Mouse (Mus musculus): ENCODE results near the gene Cbr2.

Gene Cbr2

GRCm38 (mm10) chr11:120712771-120713568, 18.9 kb downstream of the Cbr2 start:
- DNase-seq (ENCODE audit: low spot score in 2 of 2) = peak; percentile 27 to 51

DNA sequence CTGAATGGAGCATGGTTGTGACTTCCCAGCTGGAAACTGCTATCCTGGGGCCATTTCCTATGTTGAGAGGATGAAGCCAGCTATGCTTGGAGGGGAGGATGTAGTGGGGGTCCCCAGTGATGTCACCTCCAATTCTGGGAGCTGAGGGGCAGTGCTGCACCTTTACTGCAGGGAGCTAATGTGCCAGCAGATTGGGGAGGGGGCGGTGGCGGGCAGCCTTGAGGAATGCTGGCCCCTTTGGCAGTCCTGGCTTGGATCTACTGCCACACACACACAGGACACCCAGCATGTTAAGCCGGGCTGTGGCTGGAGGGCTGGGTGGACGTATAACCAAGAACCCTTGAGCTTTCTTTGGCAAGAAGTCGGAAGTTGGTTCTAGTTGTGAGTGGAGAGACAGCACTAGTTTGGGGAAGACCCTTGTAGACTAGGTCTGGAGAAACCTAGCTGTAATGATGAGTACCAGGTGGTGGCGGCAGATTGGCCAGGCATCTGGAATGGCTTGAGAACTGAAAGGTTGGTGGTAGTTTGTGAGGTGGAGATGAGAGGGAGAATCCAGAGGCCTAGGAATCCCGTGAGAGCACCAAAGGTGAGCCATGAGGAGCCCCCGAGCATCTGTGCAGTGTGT, 19.8 kb downstream of the Cbr2 start:
- DNase-seq (ENCODE audit: low spot score in 2 of 2) = no peak

- no peak for DNase-seq (ENCODE audit: low spot score in 2 of 2)
These were observed 21.2 kb downstream of the Cbr2 start for GRCm38 (mm10) chr11:120710672-120711071.

DNA sequence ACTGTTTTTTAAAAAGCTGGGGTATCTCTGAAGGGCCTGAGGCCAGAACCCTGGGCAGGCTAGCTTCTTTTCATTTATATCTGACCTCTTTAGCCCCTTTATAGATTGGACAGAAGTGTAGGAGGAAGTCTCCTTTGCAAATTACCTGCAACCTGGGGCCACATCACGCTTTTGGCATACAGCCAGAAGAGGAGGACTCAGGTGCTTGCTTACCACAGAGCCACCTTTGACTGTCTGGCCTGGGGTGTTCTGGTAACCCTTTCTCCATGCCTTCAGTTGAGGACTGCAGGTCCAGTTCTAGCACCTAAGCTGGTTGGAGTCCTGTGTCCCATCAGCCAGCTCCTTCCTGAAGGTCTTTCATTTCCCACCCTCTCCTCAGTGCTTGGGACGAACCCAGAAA, 22.4 kb downstream of the Cbr2 start:
- no peak for DNase-seq (ENCODE audit: low spot score in 2 of 2)

DNA sequence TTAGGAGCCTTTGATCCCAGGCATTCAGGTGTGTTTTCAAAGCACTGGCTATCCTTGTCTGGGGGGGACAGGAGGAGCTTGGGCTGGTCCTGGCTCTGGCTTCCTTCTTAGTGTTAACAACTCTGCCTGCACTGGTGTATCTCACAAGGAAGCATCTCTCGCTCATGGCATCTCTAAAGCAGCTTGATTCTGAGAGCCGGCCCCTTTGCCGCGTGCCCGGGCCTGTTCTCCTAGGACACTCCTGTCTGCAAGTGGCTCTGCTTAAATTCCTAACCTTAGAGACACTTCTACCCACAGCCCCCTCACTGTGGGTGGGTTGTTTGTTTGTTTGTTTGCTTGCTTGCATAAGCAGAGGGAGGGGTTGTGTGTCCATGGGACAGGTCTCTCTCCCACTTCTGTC, 23.9 kb downstream of the Cbr2 start:
- DNase-seq (ENCODE audit: low spot score in 2 of 2) = no peak

DNA sequence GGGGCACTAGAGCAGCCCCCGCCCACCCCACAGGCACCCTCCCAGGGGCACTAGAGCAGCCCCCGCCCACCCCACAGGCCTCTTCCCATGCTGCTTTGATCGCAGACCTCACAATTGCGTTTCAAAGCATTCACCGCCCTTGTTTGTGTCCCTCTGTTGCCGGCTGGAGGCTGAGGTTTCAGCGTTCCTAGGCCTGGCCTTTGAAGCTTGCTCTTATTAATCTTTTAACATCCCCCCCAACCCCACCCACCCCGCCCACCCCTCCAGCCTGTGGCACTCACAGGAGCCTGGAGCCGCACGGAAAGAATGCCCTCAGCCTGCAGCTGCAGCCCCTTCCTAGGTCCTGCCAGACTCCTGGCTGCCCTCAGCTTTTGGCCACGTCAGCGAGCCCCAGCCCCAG, 24.7 kb downstream of the Cbr2 start:
- no peak for DNase-seq (ENCODE audit: low spot score in 2 of 2)

- DNase-seq (ENCODE audit: low spot score in 2 of 2) = no peak
These were observed 25.8 kb downstream of the Cbr2 start for GRCm38 (mm10) chr11:120706120-120706519.

DNA sequence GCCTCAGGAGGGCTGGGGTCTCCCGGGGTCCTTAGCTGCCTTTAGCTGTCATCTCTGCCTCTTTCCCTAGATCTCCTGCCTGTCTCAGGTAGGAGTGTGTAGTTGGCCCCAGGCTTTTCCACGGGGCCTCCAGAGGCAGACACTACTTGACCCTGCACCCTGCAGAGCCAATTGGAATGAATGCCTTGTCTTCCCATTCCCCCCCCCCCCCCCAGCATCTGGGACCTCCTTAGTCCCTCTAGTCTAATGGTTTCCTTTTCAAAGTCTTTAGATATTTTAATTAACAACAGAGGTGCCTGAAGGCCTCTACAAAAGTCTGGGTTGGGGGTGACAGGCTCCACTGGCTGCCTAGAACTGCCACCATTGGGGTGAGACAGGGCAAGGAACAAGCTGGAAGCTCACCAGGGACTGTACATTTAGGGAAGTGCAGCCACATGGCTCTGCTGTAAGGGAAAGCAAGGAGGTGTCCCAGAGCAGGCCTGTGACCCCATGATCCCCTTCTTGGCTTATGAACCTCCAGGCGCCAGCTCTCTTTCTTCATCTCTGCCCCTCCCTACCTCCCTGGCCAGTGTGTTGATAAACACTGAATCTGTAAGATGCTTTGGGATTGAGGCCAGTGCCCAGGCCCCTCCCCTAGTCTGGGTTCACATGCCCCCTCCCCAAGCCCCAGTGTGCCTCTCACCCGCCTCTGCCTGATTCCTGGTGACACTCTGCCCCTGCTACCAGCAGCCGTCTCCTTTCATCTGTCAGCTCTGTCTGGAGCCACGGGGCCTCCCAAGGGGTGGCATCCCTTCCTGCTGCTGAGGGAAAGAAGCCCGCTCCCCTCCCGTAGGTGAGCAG, 27.2 kb downstream of the Cbr2 start:
- DNase-seq (ENCODE audit: low spot score in 2 of 2) = no peak

- no peak for DNase-seq (ENCODE audit: low spot score in 2 of 2)
These were observed 28.0 kb downstream of the Cbr2 start for GRCm38 (mm10) chr11:120703696-120704454.

DNA sequence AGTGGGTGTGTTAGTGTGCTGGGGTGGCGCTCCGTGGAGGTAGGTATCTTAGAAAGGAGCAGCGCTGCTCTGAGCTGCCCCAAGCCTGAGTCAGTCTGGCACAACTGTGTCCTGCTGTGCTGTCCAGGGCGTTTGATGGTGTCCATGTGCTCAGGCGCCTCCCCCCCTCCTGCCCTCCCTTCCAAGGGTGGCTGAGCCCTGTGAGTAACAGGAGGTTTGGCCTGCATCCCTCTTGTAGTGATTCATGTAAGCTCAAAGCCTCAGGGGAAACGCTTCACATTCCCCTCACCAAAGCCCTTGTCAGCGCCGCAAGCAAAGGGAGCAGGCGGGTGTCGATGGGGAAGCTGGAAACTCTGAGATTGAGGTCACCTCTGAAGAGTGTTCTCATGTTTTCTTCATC, 34.2 kb downstream of the Cbr2 start:
- no peak for DNase-seq (ENCODE audit: low spot score in 2 of 2)

GRCm38 (mm10) chr11:120696568-120696967, 35.3 kb downstream of the Cbr2 start:
- DNase-seq (ENCODE audit: low spot score in 2 of 2) = no peak

GRCm38 (mm10) chr11:120695641-120696040, 36.3 kb downstream of the Cbr2 start:
- DNase-seq (ENCODE audit: low spot score in 2 of 2) = no peak

- DNase-seq (ENCODE audit: low spot score in 2 of 2) = no peak
These were observed 36.7 kb downstream of the Cbr2 start for GRCm38 (mm10) chr11:120695184-120695583.

DNA sequence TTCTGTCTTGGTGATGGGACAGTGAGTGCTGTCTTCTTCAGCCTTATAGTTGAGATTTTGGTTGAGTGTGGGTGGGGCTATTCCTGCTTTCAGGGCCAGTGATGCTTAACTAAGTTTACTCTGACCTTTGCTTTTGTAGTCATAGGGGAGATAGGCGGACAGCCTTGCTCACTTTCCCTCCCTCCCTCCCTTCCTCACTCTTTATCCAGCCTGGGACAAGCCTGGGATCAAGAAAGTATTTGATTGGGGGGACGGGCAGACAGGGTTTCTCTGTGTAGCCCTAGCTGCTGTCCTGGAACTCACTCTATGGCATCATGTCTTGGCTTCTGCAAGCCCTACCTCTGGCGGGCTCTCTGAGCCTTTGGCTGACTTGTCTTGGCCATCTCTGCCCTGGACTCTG, 38.5 kb downstream of the Cbr2 start:
- DNase-seq (ENCODE audit: low spot score in 2 of 2) = no peak

DNA sequence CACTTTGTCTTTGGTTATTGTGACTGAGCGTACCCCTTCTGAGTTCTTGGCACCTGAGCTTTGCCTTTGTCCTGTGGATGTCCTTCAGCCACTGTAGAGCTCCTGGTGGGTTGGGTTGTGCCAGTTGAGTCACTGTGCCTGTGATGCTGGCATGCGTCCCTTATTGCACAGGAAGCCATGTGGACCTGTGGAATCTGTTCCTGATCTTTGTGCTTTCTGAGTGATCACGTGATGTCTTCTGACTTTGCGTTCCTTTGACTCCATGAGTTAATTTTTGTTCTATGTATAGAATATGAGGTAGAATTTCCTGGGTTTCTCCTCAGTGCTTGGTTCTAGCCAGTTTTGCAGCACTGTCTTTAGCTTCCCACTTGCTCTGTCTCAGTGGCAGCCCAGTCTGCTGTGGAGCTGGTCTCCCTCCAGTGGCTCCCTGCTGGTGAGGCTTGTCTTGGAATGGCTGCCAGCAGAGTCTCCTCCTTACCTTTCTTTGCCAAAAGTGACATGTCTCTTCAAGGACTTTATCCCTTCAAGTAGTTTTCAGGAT, 39.4 kb downstream of the Cbr2 start:
- no peak for DNase-seq (ENCODE audit: low spot score in 2 of 2)

- DNase-seq (ENCODE audit: low spot score in 2 of 2) = no peak
These were observed 42.5 kb downstream of the Cbr2 start for GRCm38 (mm10) chr11:120689365-120689764.

DNA sequence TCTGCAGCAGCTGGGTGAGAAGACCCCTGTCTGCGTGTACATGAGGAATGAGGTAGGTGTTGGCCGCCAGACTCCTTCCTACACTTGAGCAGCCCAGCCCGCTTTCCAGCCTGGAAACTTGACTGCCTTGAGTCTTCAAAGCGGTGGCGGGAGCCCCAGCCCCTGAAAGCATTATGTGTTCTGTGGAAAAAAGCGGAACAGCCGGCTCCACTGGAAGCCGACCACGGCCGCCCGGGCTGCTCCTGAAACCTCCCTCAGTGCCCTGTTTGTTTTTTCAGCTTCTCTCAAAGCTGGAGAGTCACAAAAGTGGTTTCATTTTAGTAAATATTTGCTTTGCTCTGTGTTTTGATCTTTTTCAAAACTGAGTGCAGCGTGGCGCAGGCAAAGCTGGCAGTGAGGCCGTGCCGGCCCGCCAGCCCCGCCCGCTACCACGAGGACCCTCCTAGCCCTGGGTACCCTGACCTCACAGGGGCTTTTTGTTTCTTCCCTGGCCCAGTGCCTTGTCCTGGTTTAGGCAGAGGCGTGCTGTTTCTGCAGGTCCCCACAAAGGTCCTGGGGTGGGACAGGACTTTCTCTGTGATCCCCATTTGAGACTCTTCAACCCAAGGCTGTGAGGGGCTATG, 45.2 kb downstream of the Cbr2 start:
- no peak for DNase-seq (ENCODE audit: low spot score in 2 of 2)

GRCm38 (mm10) chr11:120684660-120685059, 47.3 kb downstream of the Cbr2 start:
- DNase-seq (ENCODE audit: low spot score in 2 of 2) = no peak

DNA sequence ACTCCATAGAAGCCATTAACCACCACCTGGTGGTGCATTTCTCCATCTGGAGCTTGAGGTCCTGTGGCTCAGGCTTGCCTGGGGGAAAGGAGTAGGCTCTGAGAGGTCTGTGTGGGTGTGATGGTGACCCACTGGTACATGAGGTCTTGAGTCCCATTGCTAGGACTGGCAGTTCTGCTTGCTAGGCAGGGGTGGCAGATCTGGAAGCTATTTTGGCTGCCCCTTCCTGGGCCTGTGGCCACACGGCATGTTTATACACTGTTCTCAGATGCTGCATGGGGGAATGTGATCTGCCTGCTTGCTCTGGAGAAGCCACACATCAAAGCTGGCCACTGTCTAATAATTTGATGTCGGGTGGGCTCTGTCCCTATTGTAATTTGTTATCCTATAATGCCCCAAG, 47.8 kb downstream of the Cbr2 start:
- no peak for DNase-seq (ENCODE audit: low spot score in 2 of 2)

- no peak for DNase-seq (ENCODE audit: low spot score in 2 of 2)
These were observed 48.4 kb downstream of the Cbr2 start for GRCm38 (mm10) chr11:120683536-120683935.

- no peak for DNase-seq (ENCODE audit: low spot score in 2 of 2)
These were observed 49.2 kb downstream of the Cbr2 start for GRCm38 (mm10) chr11:120682683-120683082.

Data from spleen, postnatal 14 days (tissue).